Mouse (Mus musculus): ENCODE results near the gene Rbm47. TPM values are rescaled to one million over a fixed set of nuclear protein-coding genes. Genes with fewer than 3 reads are reported as not detected.

Rbm47 gene
- polyA plus RNA-seq, 1 experiment from 2014 or later: 2.0 TPM

- Histone ChIP-seq H3K9ac (replicated peaks; ENCODE audit: low read depth, low read length) (no peak overlapping the region), H3K36me3 (ENCODE audit: control insufficient read depth, insufficient read depth) (no peaks in the 10 kb centered on the region), H3K4me3 (replicated peaks; ENCODE audit: low read length) (no peak overlapping the region), H3K27ac (ENCODE audit: low read length) (no peak overlapping the region), H3K9me3 (ENCODE audit: control insufficient read depth, low read length) (no peaks in the 10 kb centered on the region), H3K4me2 (ENCODE audit: low read length) (no peak overlapping the region), H3K4me1 (replicated peaks; ENCODE audit: control insufficient read depth, insufficient read depth, low read length) (no peaks in the 10 kb centered on the region), H3K27me3 (replicated peaks; ENCODE audit: control insufficient read depth, insufficient read depth, low read length) (no peaks in the 10 kb centered on the region)
- WGBS: 6% methylated on average over 10 of the region's 10 CpGs
- ATAC-seq: no peak
Observed at GRCm38 (mm10) chr5:66138597-66138996, 34.3 kb downstream of the Rbm47 start.

GRCm38 (mm10) chr5:66137250-66137649 is 35.7 kb downstream of the Rbm47 start:
- H3K9me3 ChIP-seq (ENCODE audit: control insufficient read depth, low read length): no peaks in the 10 kb centered on the region
- no peak overlapping the region for H3K4me3 ChIP-seq (replicated peaks; ENCODE audit: low read length)
- H3K9ac ChIP-seq (replicated peaks; ENCODE audit: low read depth, low read length): no peak overlapping the region
- no peaks in the 10 kb centered on the region for H3K36me3 ChIP-seq (ENCODE audit: control insufficient read depth, insufficient read depth)
- ATAC-seq: no peak
- no peaks in the 10 kb centered on the region for H3K4me1 ChIP-seq (replicated peaks; ENCODE audit: control insufficient read depth, insufficient read depth, low read length)
- no peak overlapping the region for H3K4me2 ChIP-seq (ENCODE audit: low read length)
- WGBS: 40% methylated on average over 4 of the region's 4 CpGs
- no peaks in the 10 kb centered on the region for H3K27me3 ChIP-seq (replicated peaks; ENCODE audit: control insufficient read depth, insufficient read depth, low read length)
- H3K27ac ChIP-seq (ENCODE audit: low read length): no peak overlapping the region

- H3K27me3 ChIP-seq (replicated peaks; ENCODE audit: control insufficient read depth, insufficient read depth, low read length): no peaks in the 10 kb centered on the region
- 78% methylated on average over 3 of the region's 3 CpGs for WGBS
- no peak overlapping the region for H3K9ac ChIP-seq (replicated peaks; ENCODE audit: low read depth, low read length)
- no peak overlapping the region for H3K4me2 ChIP-seq (ENCODE audit: low read length)
- H3K27ac ChIP-seq (ENCODE audit: low read length): no peak overlapping the region
- no peaks in the 10 kb centered on the region for H3K9me3 ChIP-seq (ENCODE audit: control insufficient read depth, low read length)
- no peaks in the 10 kb centered on the region for H3K36me3 ChIP-seq (ENCODE audit: control insufficient read depth, insufficient read depth)
- no peak for ATAC-seq
- no peak overlapping the region for H3K4me3 ChIP-seq (replicated peaks; ENCODE audit: low read length)
- H3K4me1 ChIP-seq (replicated peaks; ENCODE audit: control insufficient read depth, insufficient read depth, low read length): no peaks in the 10 kb centered on the region
Observed at GRCm38 (mm10) chr5:66135853-66136210, 37.1 kb downstream of the Rbm47 start.

GRCm38 (mm10) chr5:66135161-66135852 is 37.6 kb downstream of the Rbm47 start:
- Histone ChIP-seq H3K9ac (replicated peaks; ENCODE audit: low read depth, low read length) (no peak overlapping the region), H3K4me3 (replicated peaks; ENCODE audit: low read length) (no peak overlapping the region), H3K4me2 (ENCODE audit: low read length) (no peak overlapping the region), H3K27me3 (replicated peaks; ENCODE audit: control insufficient read depth, insufficient read depth, low read length) (no peaks in the 10 kb centered on the region), H3K27ac (ENCODE audit: low read length) (no peak overlapping the region), H3K9me3 (ENCODE audit: control insufficient read depth, low read length) (no peaks in the 10 kb centered on the region), H3K4me1 (replicated peaks; ENCODE audit: control insufficient read depth, insufficient read depth, low read length) (no peaks in the 10 kb centered on the region), H3K36me3 (ENCODE audit: control insufficient read depth, insufficient read depth) (no peaks in the 10 kb centered on the region)
- 33% methylated on average over 11 of the region's 11 CpGs for WGBS
- no peak for ATAC-seq

- Histone ChIP-seq H3K4me1 (replicated peaks; ENCODE audit: control insufficient read depth, insufficient read depth, low read length) (no peaks in the 10 kb centered on the region), H3K27ac (ENCODE audit: low read length) (no peak overlapping the region), H3K27me3 (replicated peaks; ENCODE audit: control insufficient read depth, insufficient read depth, low read length) (no peaks in the 10 kb centered on the region), H3K36me3 (ENCODE audit: control insufficient read depth, insufficient read depth) (no peaks in the 10 kb centered on the region), H3K4me2 (ENCODE audit: low read length) (no peak overlapping the region), H3K9me3 (ENCODE audit: control insufficient read depth, low read length) (no peaks in the 10 kb centered on the region), H3K9ac (replicated peaks; ENCODE audit: low read depth, low read length) (no peak overlapping the region), H3K4me3 (replicated peaks; ENCODE audit: low read length) (no peak overlapping the region)
- 95% methylated on average over 7 of the region's 7 CpGs for WGBS
- ATAC-seq: no peak
Observed at GRCm38 (mm10) chr5:66134578-66134977, 38.3 kb downstream of the Rbm47 start.

GRCm38 (mm10) chr5:66128948-66129347 is 44.0 kb downstream of the Rbm47 start:
- Histone ChIP-seq H3K4me2 (ENCODE audit: low read length) (no peak overlapping the region), H3K27me3 (replicated peaks; ENCODE audit: control insufficient read depth, insufficient read depth, low read length) (no peaks in the 10 kb centered on the region), H3K9ac (replicated peaks; ENCODE audit: low read depth, low read length) (no peak overlapping the region), H3K9me3 (ENCODE audit: control insufficient read depth, low read length) (no peaks in the 10 kb centered on the region), H3K4me1 (replicated peaks; ENCODE audit: control insufficient read depth, insufficient read depth, low read length) (no peaks in the 10 kb centered on the region), H3K4me3 (replicated peaks; ENCODE audit: low read length) (no peak overlapping the region), H3K27ac (ENCODE audit: low read length) (no peak overlapping the region), H3K36me3 (ENCODE audit: control insufficient read depth, insufficient read depth) (no peaks in the 10 kb centered on the region)
- no peak for ATAC-seq
- 87% methylated on average over 3 of the region's 3 CpGs for WGBS

GRCm38 (mm10) chr5:66125418-66125817 is 47.5 kb downstream of the Rbm47 start:
- ATAC-seq: no peak
- WGBS: 81% methylated on average over 11 of the region's 11 CpGs

GRCm38 (mm10) chr5:66124931-66125330 is 48.0 kb downstream of the Rbm47 start:
- Histone ChIP-seq H3K4me1 (replicated peaks; ENCODE audit: control insufficient read depth, insufficient read depth, low read length) (no peaks in the 10 kb centered on the region), H3K9me3 (ENCODE audit: control insufficient read depth, low read length) (no peaks in the 10 kb centered on the region), H3K27ac (ENCODE audit: low read length) (no peak overlapping the region), H3K27me3 (replicated peaks; ENCODE audit: control insufficient read depth, insufficient read depth, low read length) (no peaks in the 10 kb centered on the region), H3K4me3 (replicated peaks; ENCODE audit: low read length) (no peak overlapping the region), H3K4me2 (ENCODE audit: low read length) (no peak overlapping the region), H3K9ac (replicated peaks; ENCODE audit: low read depth, low read length) (no peak overlapping the region), H3K36me3 (ENCODE audit: control insufficient read depth, insufficient read depth) (no peaks in the 10 kb centered on the region)
- no peak for ATAC-seq
- 85% methylated on average over 9 of the region's 9 CpGs for WGBS

More at GRCm38 (mm10) chr5:66125418-66125817, 47.5 kb downstream of the Rbm47 start:
- Histone ChIP-seq H3K27ac (ENCODE audit: low read length) (no peak overlapping the region), H3K27me3 (replicated peaks; ENCODE audit: control insufficient read depth, insufficient read depth, low read length) (no peaks in the 10 kb centered on the region), H3K9me3 (ENCODE audit: control insufficient read depth, low read length) (no peaks in the 10 kb centered on the region), H3K9ac (replicated peaks; ENCODE audit: low read depth, low read length) (no peak overlapping the region), H3K4me1 (replicated peaks; ENCODE audit: control insufficient read depth, insufficient read depth, low read length) (no peaks in the 10 kb centered on the region), H3K4me2 (ENCODE audit: low read length) (no peak overlapping the region), H3K4me3 (replicated peaks; ENCODE audit: low read length) (no peak overlapping the region), H3K36me3 (ENCODE audit: control insufficient read depth, insufficient read depth) (no peaks in the 10 kb centered on the region)

- no peaks in the 10 kb centered on the region for H3K36me3 ChIP-seq (ENCODE audit: control insufficient read depth, insufficient read depth)
- ATAC-seq: no peak
- WGBS: 71% methylated on average over 4 of the region's 4 CpGs
Observed at GRCm38 (mm10) chr5:66124089-66124400, 48.9 kb downstream of the Rbm47 start.

More at GRCm38 (mm10) chr5:66124089-66124400, 48.9 kb downstream of the Rbm47 start:
- Histone ChIP-seq H3K4me1 (replicated peaks; ENCODE audit: control insufficient read depth, insufficient read depth, low read length) (no peaks in the 10 kb centered on the region), H3K27ac (ENCODE audit: low read length) (no peak overlapping the region), H3K4me3 (replicated peaks; ENCODE audit: low read length) (no peak overlapping the region), H3K4me2 (ENCODE audit: low read length) (no peak overlapping the region), H3K9me3 (ENCODE audit: control insufficient read depth, low read length) (no peaks in the 10 kb centered on the region), H3K27me3 (replicated peaks; ENCODE audit: control insufficient read depth, insufficient read depth, low read length) (no peaks in the 10 kb centered on the region), H3K9ac (replicated peaks; ENCODE audit: low read depth, low read length) (no peak overlapping the region)

Data from forebrain, embryonic 16.5 days (tissue).